Mouse (Mus musculus) cerebellum, adult 11 months (tissue): ENCODE results near the gene Hspg2.
"Not testable (repeated sequence)": the region's sequence is repeated elsewhere in the genome, so short reads cannot be mapped to it uniquely, and the experiment has no call there.

Experiments
- DNase-seq: peaks from one replicate; pipeline ENCODE4 v3.0.0; 2022

The Hspg2 gene

GRCm38 (mm10) chr4:137580299-137580698 is 111.7 kb downstream of the Hspg2 start:
- DNase-seq, result no peak

- no peak for DNase-seq
Observed at GRCm38 (mm10) chr4:137581815-137582214, 113.2 kb downstream of the Hspg2 start.

- DNase-seq, result not testable (repeated sequence)
Observed at GRCm38 (mm10) chr4:137589095-137589494, 120.5 kb downstream of the Hspg2 start.

- no peak for DNase-seq
Observed at GRCm38 (mm10) chr4:137589586-137589985, 121.0 kb downstream of the Hspg2 start.

GRCm38 (mm10) chr4:137590961-137591360 is 122.4 kb downstream of the Hspg2 start:
- no peak for DNase-seq

- peak; percentile 99 for DNase-seq
Observed at GRCm38 (mm10) chr4:137593601-137594495, 125.3 kb downstream of the Hspg2 start, which contains the start of gene Usp48. TSS of gene Usp48 (plus strand) at chr4:137593755.

- DNase-seq, result no peak
Observed at GRCm38 (mm10) chr4:137594496-137595270, 126.1 kb downstream of the Hspg2 start.

- no peak for DNase-seq
Observed at GRCm38 (mm10) chr4:137597098-137597630, 128.6 kb downstream of the Hspg2 start.

GRCm38 (mm10) chr4:137598577-137598976 is 130.0 kb downstream of the Hspg2 start:
- DNase-seq, result no peak

- no peak for DNase-seq
Observed at GRCm38 (mm10) chr4:137603449-137604171, 135.0 kb downstream of the Hspg2 start.

GRCm38 (mm10) chr4:137607023-137607422 is 138.5 kb downstream of the Hspg2 start:
- DNase-seq, result no peak

- no peak for DNase-seq
Observed at GRCm38 (mm10) chr4:137609281-137609680, 140.7 kb downstream of the Hspg2 start.

- DNase-seq, result no peak
Observed at GRCm38 (mm10) chr4:137609702-137610101, 141.1 kb downstream of the Hspg2 start.

- no peak for DNase-seq
Observed at GRCm38 (mm10) chr4:137610256-137610655, 141.7 kb downstream of the Hspg2 start.
